Mouse (Mus musculus) testis, adult 10 weeks (tissue): ENCODE results near the gene Mtnr1a. TPM values are rescaled to one million over a fixed set of nuclear protein-coding genes. Genes with fewer than 3 reads are reported as not detected.

Experiments
- polyA plus RNA-seq: library from polyadenylated mRNA; stranded (reverse); fragments of 350-450 nt; fragmentation: Illumina TruSeq; extraction: RNeasy Lipid Tissue Mini Kit (QIAGEN cat#74804); gene quantifications from one replicate; pipeline ENCODE4 v1.2.3, GENCODE M21; 2014; ENCODE audit warnings: low read depth, low replicate concordance

The Mtnr1a gene
- 3.2 TPM for polyA plus RNA-seq

DNA sequence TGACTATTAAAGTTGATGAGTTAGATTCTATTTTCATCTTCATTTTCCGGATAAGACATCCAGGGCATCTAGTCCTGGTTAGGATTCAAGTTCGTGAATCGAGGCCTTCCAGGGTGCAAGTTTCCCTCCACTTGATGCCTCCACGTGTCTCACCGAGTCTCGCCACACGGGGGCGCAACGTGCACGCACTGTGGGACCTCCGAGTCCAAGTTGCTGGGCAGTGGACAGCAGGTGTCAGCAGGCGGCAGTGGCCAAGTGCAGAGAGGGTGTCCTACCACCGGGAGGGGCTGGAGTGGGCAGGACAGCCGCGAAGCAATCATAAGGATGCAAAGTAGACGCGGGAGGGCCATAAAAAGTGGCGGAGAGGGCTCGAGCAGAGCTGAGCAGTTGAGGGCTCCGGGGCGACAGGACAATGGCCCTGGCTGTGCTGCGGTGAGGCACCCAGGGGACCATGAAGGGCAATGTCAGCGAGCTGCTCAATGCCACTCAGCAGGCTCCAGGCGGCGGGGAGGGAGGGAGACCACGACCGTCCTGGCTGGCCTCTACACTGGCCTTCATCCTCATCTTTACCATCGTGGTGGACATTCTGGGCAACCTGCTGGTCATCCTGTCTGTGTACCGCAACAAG is at the start of gene Mtnr1a:
TSS of gene Mtnr1a (plus strand) at position 379 of the 628 bp plus-strand sequence.

Other genes starting within 250 kb of the Mtnr1a start
- 5.5 TPM for gene Fat1, start 133.7 kb upstream of the Mtnr1a start, polyA plus RNA-seq
- 2.6 TPM for gene F11, start 192.9 kb downstream of the Mtnr1a start, polyA plus RNA-seq
- 5.6 TPM for gene Klkb1, start 225.7 kb downstream of the Mtnr1a start, polyA plus RNA-seq
- 2.0 TPM for gene Gm45753, start 239.3 kb downstream of the Mtnr1a start, polyA plus RNA-seq